Mouse (Mus musculus) kidney, postnatal 36 days (tissue): ENCODE measurements around the gene Olfr23.
"Not testable (repeated sequence)": the region's sequence is repeated elsewhere in the genome, so short reads cannot be mapped to it uniquely, and the experiment has no call there.

Experiments used
- DNase-seq, 2 experiments: peaks; one replicate each; pipeline ENCODE4 v3.0.0; 2021 to 2022; ENCODE audit warnings: mixed read lengths in 2 of 2

Olfr23 gene

DNA sequence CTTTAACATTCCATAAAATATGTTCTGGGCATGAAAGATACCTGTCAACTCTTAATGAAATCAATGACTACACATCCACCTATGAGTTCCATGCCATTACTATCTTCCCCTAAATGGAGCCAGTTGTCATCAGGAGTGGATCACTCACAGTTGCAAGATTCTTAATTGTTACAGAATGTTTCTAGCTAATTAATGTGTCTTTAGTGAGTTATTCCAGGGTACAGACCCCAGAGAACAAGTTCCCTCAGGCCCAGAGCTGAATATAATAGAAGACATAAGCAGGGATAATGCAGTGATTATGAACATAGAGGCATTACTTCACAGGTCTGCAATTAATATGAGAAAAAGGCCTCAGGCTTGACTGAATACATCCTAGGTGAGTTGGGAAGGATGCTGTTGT, at the start of gene Olfr23:
Gene Olfr23, plus strand, starts transcription at position 301 of the 400 bp plus-strand sequence.
- DNase-seq = no peak

DNA sequence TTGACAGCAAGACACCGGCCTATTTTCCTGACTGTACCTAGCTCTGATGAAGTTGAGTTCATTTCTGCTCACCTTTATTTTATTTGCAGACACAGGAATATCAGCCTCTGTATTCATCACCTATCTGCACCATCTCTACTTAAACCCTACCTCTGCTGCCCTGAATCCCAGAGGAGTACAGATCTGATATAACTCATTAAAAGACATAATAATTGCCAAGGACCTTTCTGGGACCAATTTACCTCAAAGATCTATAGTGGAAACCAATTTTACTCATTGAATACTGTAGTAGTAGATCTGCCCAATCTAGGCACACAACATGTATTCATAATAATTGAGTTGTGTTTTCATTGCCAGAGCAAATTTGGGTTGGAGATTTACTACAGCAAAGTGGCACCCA, 45.8 kb upstream of the Olfr23 start, which contains the start of gene Olfr394:
Gene Olfr394, minus strand, starts transcription at position 101 of the 400 bp plus-strand sequence.
- no peak for DNase-seq

DNA sequence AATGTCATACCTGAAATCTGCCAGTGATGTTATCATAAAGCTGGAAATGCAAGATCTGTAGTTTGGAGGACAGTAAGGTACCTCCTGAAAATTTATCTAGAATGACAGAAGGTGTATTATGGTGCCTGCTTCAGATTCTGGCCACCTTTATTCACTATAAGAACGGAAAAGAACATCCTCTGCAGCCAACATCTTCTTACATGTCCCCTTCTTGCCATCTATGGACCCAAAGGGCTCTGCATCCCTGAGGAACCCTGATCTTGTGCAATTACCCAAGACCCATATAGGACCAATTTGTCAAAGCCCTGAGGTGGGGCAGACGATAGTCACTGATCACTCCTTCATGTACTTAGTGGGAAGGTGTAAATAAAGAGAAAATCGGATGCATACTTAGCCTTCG, 27.3 kb upstream of the Olfr23 start, which contains the start of gene Olfr395:
Gene Olfr395, minus strand, starts transcription at position 101 of the 400 bp plus-strand sequence.
- not testable (repeated sequence) for DNase-seq

DNA sequence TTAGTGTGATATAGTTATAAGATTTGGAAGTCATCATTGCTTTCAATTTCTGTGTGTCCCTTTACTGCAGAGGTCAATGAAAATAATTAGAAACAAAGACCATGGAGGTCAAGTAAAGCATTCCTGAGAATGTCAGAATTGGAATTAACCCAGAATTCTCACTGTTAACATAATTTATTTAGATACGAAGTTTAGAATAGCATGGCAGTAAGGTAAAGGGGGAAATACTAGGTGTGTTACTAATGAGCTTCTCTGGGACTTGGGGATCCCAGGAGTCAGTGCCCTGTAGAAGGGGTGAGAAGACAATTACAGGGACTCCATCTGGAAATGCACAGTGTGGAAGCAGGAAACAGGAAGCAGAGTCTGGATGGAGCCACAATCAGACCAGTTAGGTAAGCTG, 24.0 kb downstream of the Olfr23 start, which contains the start of gene Olfr397:
Gene Olfr397, plus strand, starts transcription at position 301 of the 400 bp plus-strand sequence.
- DNase-seq = no peak

DNA sequence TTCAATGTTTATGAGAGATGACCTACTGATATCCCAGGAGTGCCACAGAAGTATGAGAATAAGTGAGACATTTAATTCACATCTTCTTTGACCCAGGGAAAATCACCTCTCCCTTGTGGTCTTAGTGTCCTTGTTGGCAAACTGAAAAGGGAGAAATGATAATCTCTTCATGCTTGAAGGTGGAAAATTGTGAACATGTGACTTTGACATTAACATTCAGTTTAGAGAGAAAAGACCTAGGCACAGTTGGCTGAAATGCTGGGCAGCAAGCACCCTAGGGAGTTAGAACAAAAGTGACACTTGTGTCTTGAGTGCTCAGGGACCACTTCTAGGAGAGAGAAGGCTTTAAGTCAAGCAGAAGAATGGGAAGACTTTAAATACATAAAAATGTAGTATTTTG, 53.8 kb downstream of the Olfr23 start, which contains the start of gene Olfr398:
Gene Olfr398, minus strand, starts transcription at position 101 of the 400 bp plus-strand sequence.
- no peak for DNase-seq
